Mouse (Mus musculus): ENCODE results near the gene Bhlhe41. TPM values are rescaled to one million over a fixed set of nuclear protein-coding genes. Genes with fewer than 3 reads are reported as not detected.

The Bhlhe41 gene
- polyA plus RNA-seq, 1 experiment from 2014 or later, result 0.22 TPM

DNA sequence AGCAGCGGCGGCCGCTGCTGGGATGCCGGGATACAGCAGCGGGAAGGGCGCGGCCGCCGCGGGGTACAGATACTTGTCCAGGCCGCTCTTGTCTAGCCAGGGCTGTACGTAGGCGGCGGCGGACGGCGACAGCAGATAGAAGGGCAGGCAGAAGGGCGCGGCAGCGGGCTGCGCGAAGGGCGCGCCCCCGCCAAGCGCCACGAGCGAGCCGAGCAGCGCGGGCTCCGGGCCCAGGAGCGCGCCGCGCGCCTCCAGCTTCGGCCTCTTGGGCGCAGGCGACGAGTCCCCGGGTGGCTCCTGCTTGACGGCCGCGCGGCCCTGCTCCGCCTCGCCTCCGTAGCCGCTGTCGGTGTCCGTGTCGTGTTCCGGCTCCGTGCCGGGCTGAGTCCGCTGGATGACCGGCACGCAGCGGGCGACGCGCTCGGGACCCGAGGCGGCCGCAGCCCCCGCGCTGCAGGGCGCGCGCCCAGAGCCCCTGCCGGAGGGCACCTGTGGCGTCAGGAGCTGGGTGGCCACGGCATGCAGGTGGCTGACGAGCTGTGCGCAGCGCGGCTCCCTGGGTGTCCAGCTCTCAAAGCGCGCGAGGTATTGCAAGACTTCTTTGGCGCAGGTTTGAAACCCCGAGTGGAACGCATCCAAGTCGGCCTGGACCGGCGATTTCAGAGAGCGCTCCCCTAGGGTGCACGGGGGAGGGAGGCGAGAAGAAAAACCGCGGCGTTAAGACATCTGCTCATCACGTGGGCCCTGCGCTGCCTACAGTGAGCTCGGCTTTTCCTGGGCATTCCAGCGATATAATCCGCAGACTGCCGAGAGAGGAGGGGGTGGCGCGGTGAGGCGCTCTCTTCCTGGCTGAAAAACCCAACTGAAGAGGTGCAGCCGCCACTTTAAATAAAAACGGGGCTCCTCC, 2.0 kb downstream of the Bhlhe41 start:
- peak overlapping the region; percentile 70 for H3K4me2 ChIP-seq (ENCODE audit: low read depth, low read length)
- no peaks in the 10 kb centered on the region for H3K36me3 ChIP-seq (replicated peaks; ENCODE audit: insufficient read depth, low read length)
- TF ChIP-seq CTCF (IDR thresholded peaks at IDR 0.05; ENCODE audit: low read depth) (no peak), EP300 (IDR thresholded peaks at IDR 0.05; ENCODE audit: low read depth) (no peak)
- H3K9me3 ChIP-seq (ENCODE audit: low read length), result no peaks in the 10 kb centered on the region
- DNase-seq (peak; percentile 29), ATAC-seq (peak; percentile 16)
- peaks cover 57% of the 10 kb centered on the region for H3K27me3 ChIP-seq (ENCODE audit: insufficient read depth, low read length)
- H3K9ac ChIP-seq (replicated peaks), result peak overlapping the region; percentile 16; the same call in 1 of the 2 replicates
- H3K27ac ChIP-seq (ENCODE audit: low read depth), result no peak overlapping the region
- peaks cover 16% of the 10 kb centered on the region for H3K4me1 ChIP-seq (ENCODE audit: insufficient read depth)
- peak overlapping the region; percentile 50 for H3K4me3 ChIP-seq (ENCODE audit: low read depth, low read length)
- WGBS (ENCODE audit: insufficient replicate concordance), result 2% methylated on average over 97 of the region's 105 CpGs

DNA sequence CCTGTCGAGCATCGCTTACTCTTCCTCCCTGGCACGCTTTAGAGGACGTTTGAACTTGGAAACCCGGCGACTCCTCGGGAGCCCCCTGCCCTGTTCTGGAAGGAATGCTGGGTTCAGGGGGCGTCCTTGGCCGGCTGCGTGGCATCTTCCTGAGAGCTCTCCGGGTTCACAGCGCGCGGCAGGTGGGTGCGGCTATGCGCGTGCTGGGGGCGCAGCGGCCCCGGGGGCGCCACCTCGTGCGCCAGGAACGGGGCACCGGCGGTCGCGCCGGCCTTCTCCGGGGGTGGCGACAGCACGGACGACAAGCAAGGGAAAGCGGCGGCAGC, 2.7 kb downstream of the Bhlhe41 start:
- Histone ChIP-seq H3K9ac (replicated peaks) (peak overlapping the region; percentile 16; the same call in 1 of the 2 replicates), H3K9me3 (ENCODE audit: low read length) (no peaks in the 10 kb centered on the region), H3K27me3 (ENCODE audit: insufficient read depth, low read length) (peaks cover 57% of the 10 kb centered on the region), H3K36me3 (replicated peaks; ENCODE audit: insufficient read depth, low read length) (no peaks in the 10 kb centered on the region), H3K4me2 (ENCODE audit: low read depth, low read length) (peak overlapping the region; percentile 70), H3K4me1 (ENCODE audit: insufficient read depth) (peaks cover 16% of the 10 kb centered on the region), H3K4me3 (ENCODE audit: low read depth, low read length) (peak overlapping the region; percentile 50), H3K27ac (ENCODE audit: low read depth) (no peak overlapping the region)
- DNase-seq (no peak), ATAC-seq (no peak)
- 6% methylated on average over 35 of the region's 35 CpGs for WGBS (ENCODE audit: insufficient replicate concordance)
- no peak for TF ChIP-seq EP300 (IDR thresholded peaks at IDR 0.05; ENCODE audit: low read depth)
- TF ChIP-seq CTCF (IDR thresholded peaks at IDR 0.05; ENCODE audit: low read depth), result no peak

DNA sequence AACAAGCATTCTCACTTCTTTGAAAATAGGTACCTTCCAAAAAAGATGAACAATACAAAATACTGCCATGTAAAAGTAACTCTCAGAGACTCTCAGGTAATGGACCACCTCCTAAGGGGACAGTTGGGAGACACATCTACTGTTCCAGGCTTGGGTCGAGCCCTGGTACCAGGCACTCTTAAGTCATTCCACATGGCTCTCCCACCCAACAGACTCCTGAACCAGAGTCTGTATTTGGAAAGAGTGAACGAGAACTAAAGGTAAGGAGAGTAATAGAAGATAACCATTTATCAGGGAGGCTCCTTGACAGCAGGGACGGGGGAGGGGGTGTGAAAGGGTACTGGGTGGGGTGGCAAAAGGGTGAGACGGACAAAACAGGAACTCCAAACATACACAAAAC, 3.0 kb downstream of the Bhlhe41 start:
- 24% methylated on average over 4 of the region's 4 CpGs for WGBS (ENCODE audit: insufficient replicate concordance)
- TF ChIP-seq EP300 (IDR thresholded peaks at IDR 0.05; ENCODE audit: low read depth), result no peak
- no peak for TF ChIP-seq CTCF (IDR thresholded peaks at IDR 0.05; ENCODE audit: low read depth)
- DNase-seq (no peak), ATAC-seq (no peak)
- no peaks in the 10 kb centered on the region for H3K36me3 ChIP-seq (replicated peaks; ENCODE audit: insufficient read depth, low read length)
- peaks cover 16% of the 10 kb centered on the region for H3K4me1 ChIP-seq (ENCODE audit: insufficient read depth)
- H3K27me3 ChIP-seq (ENCODE audit: insufficient read depth, low read length), result peaks cover 54% of the 10 kb centered on the region
- H3K4me2 ChIP-seq (ENCODE audit: low read depth, low read length), result peak overlapping the region; percentile 70; the same call in 1 of the 2 replicates
- no peak overlapping the region for H3K9ac ChIP-seq (replicated peaks)
- no peaks in the 10 kb centered on the region for H3K9me3 ChIP-seq (ENCODE audit: low read length)
- peak overlapping the region; percentile 50 for H3K4me3 ChIP-seq (ENCODE audit: low read depth, low read length)
- H3K27ac ChIP-seq (ENCODE audit: low read depth), result no peak overlapping the region

DNA sequence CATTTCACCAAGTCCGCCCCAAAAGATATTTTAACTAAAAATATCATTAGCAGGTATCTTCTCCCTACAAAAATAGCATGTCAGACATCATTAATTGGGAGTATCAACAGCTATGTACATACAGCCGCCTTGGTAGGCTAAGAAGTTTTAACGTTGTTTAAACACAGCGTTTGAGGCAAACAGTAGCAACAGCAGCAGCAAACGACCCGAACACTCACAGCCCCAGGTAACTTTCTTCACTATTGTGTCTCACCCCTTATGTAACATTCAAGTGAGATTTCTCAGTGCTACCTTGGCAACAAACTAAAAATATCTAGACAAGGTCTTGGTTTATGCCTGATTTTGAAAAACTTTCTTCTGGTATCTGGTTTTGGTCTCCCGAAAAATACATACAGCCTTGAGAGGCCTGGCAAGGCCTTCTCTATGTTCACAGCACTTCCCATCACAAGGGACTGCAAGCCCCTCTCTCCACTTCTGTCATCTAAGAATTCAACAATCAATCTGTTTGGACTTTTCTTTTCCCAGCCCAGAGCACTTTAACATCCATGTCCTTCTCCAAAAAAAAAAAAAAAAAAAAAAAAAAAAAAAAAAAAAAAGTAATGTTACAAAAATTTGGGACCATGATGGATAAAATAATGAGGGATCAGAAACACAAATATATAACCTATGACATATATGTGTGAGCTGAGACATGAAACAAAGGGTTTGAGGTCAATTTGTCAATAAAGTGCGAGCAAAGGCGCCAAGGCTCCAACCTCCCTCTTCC, 3.7 kb downstream of the Bhlhe41 start:
- Histone ChIP-seq H3K9me3 (ENCODE audit: low read length) (no peaks in the 10 kb centered on the region), H3K27ac (ENCODE audit: low read depth) (no peak overlapping the region), H3K4me2 (ENCODE audit: low read depth, low read length) (no peak overlapping the region), H3K4me1 (ENCODE audit: insufficient read depth) (peaks cover 15% of the 10 kb centered on the region), H3K27me3 (ENCODE audit: insufficient read depth, low read length) (peaks cover 48% of the 10 kb centered on the region), H3K4me3 (ENCODE audit: low read depth, low read length) (no peak overlapping the region), H3K36me3 (replicated peaks; ENCODE audit: insufficient read depth, low read length) (no peaks in the 10 kb centered on the region), H3K9ac (replicated peaks) (no peak overlapping the region)
- no peak for TF ChIP-seq EP300 (IDR thresholded peaks at IDR 0.05; ENCODE audit: low read depth)
- no peak for TF ChIP-seq CTCF (IDR thresholded peaks at IDR 0.05; ENCODE audit: low read depth)
- ATAC-seq (no peak), DNase-seq (no peak)
- 71% methylated on average over 9 of the region's 9 CpGs for WGBS (ENCODE audit: insufficient replicate concordance)

DNA sequence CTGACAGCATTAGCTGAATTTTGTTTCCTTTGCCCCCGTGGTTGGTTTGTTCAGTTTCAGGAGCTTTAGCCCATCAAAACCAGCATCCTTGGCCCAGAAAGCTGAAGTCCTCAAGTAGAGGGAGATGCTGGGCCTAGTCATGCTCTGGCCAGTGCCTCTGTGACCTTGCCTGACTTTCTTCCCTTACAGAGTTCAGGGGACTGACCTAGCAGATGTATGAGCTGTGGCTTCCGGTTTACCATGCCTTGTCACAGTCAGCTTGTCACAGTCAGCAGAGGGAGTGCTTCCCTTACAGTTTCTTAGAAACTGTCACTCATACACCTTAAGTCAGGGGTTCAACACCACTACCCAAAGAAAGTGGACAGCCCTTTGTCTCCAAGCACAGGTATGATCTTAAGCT, 5.0 kb downstream of the Bhlhe41 start:
- H3K27ac ChIP-seq (ENCODE audit: low read depth), result no peak overlapping the region
- H3K9me3 ChIP-seq (ENCODE audit: low read length), result no peaks in the 10 kb centered on the region
- no peak overlapping the region for H3K9ac ChIP-seq (replicated peaks)
- 19% methylated on average over 2 of the region's 2 CpGs for WGBS (ENCODE audit: insufficient replicate concordance)
- ATAC-seq (no peak), DNase-seq (no peak)
- no peak overlapping the region for H3K4me3 ChIP-seq (ENCODE audit: low read depth, low read length)
- TF ChIP-seq CTCF (IDR thresholded peaks at IDR 0.05; ENCODE audit: low read depth) (peak; percentile 52), EP300 (IDR thresholded peaks at IDR 0.05; ENCODE audit: low read depth) (no peak)
- H3K4me1 ChIP-seq (ENCODE audit: insufficient read depth), result peaks cover 9% of the 10 kb centered on the region
- H3K4me2 ChIP-seq (ENCODE audit: low read depth, low read length), result no peak overlapping the region
- no peaks in the 10 kb centered on the region for H3K36me3 ChIP-seq (replicated peaks; ENCODE audit: insufficient read depth, low read length)
- H3K27me3 ChIP-seq (ENCODE audit: insufficient read depth, low read length), result peaks cover 35% of the 10 kb centered on the region

DNA sequence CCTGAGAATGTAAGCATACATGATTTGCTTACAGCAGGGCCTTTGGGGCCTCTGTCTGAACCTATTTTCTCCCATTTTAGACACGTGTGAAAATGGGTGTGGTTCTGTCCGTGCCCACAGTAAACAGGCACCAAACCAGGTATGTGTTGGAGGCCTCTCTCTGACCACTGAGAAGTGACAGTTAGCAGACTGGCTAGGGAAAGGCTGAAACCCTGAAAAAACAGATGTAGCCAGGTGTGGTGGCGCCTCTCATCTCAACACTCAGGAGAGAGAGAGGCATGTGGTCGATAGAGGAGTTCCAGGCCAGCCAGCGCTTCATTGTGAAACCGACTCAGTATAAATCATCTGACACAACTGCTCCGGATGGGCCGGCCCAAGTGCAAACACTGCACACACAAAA, 6.9 kb downstream of the Bhlhe41 start:
- no peak for DNase-seq

More for the DNA sequence above, 6.9 kb downstream of the Bhlhe41 start:
- WGBS (ENCODE audit: insufficient replicate concordance), result 59% methylated on average over 8 of the region's 8 CpGs
- Histone ChIP-seq H3K4me1 (ENCODE audit: insufficient read depth) (peaks cover 4% of the 10 kb centered on the region), H3K27me3 (ENCODE audit: insufficient read depth, low read length) (peaks cover 15% of the 10 kb centered on the region), H3K36me3 (replicated peaks; ENCODE audit: insufficient read depth, low read length) (no peaks in the 10 kb centered on the region), H3K4me2 (ENCODE audit: low read depth, low read length) (no peak overlapping the region), H3K9ac (replicated peaks) (no peak overlapping the region), H3K9me3 (ENCODE audit: low read length) (no peaks in the 10 kb centered on the region), H3K4me3 (ENCODE audit: low read depth, low read length) (no peak overlapping the region), H3K27ac (ENCODE audit: low read depth) (no peak overlapping the region)
- peak; percentile 32; the same call in 1 of the 2 replicates for ATAC-seq
- TF ChIP-seq EP300 (IDR thresholded peaks at IDR 0.05; ENCODE audit: low read depth) (no peak), CTCF (IDR thresholded peaks at IDR 0.05; ENCODE audit: low read depth) (no peak)

Data from liver, postnatal 0 days (tissue).